Mouse (Mus musculus) layer of hippocampus, postnatal 25 days (tissue): ENCODE results near the gene Vegfa. TPM values are rescaled to one million over a fixed set of nuclear protein-coding genes. Genes with fewer than 3 reads are reported as not detected.

Source experiments
- DNase-seq, 2 experiments: peaks; one replicate each; pipeline ENCODE4 v3.0.0; 2022; ENCODE audit warnings: mixed read lengths in 2 of 2, low spot score in 1 of 2; ENCODE audit errors: extremely low spot score in 1 of 2
- total RNA-seq, 2 experiments: library from RNA; stranded (reverse); gene quantifications; 2 replicates each; pipeline ENCODE4 v1.2.3; 2021

The Vegfa gene
- total RNA-seq, 2 experiments from 2014 or later, result 56.3 to 62.8 TPM

DNA sequence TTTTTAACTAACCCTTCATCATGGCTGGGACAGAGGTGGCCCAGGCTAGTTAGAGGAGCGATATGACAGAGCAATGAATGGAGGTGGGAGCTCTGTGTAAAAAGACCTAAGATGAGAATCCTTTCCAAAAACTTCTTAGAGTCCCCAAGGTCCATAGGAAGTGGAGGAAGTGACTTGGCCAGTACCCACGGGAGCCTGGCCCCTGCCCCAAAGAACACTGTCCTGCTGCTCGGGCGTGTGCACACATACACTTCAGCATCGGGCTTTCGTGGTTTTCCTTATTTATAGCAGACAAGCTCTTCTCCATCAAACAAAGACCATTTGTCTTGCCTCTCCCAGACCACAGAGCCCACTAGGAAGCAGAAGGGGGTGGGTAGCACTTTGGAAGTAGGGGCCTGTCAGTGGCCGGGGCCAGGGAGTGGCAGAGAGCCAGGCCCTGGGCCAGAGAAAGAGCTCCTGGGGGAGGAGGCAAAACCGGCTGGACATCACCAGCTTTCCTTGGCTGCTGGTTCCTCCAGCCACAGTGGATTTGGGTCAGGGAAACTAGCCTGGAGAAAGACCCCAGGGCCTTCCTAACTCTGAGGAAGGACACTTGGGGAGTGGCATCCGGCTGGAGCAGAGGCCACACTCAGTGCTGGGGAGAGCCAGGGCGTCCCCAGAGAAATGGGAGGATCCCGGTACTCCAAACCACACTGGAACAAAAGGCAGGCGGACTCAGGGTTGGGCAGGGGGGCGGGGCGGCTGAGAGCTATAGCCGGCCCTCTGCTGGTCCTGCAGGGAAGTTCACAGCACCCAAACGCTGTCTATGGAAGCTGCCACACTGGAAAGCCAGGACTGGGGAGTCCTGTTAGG, 4.9 kb downstream of the Vegfa start:
- DNase-seq, result peak; percentile 33 to 55

DNA sequence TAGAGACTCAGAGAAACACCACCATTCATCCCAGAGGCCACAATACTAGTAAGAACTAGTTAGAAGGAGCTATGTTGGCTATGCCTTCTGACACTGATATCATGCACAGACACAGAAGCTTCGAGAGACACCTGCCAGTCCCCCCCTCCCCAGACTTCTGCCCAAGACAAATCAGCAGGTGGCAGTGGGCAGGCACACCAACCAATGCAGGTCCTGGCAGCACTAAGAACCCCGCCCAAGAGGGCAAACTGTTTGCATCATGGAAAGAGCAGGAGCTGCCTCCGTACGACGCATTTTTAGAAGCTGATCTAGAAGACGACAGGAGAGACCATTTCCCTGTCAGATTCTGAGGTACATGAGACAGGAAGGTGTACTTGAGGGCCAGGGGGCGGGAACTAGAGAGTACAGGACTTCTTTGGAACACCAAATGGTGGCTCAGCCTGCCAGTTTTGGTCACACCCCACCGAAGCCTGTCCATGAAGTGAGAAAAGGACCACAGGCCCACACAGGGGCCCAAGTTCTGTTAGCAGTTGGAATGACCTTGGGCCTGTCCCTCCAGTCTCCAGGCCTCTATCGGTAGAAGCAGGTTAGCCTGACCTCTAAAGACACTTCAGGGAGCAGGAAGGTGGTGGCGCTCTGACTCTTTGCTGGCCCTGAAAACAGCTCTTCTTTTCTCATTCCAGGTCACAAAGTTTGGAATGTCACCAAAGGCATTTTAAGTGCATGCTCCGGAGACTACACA, 6.1 kb downstream of the Vegfa start:
- DNase-seq, result no peak

DNA sequence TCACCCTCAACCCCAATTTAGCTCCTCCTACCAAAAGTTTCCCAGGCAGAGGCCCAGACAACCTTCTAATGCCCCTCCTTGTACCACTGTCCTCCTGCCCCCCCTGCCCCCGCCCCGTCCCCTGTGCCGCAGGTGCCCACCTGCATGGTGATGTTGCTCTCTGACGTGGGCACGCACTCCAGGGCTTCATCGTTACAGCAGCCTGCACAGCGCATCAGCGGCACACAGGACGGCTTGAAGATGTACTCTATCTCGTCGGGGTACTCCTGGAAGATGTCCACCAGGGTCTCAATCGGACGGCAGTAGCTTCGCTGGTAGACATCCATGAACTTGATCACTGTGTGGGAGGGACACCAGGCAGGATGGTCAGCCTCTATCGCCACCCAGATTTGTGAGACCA, 7.0 kb downstream of the Vegfa start:
- DNase-seq, result no peak

DNA sequence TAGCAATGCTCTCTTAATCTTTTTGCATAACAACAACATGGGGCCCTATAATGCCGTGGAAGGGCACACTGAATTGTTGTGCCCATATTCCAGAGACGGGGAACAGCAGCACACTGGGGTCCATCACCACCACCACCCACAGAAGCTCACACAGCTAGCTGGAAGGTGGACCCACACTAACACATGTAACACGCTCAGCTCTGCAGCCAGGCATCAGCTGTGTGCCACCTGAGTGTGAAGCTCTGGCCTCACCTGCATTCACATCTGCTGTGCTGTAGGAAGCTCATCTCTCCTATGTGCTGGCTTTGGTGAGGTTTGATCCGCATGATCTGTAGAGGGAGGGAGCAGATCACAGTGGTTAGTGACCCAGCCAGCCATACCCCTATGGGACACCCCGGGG, 8.0 kb downstream of the Vegfa start:
- DNase-seq, result no peak

DNA sequence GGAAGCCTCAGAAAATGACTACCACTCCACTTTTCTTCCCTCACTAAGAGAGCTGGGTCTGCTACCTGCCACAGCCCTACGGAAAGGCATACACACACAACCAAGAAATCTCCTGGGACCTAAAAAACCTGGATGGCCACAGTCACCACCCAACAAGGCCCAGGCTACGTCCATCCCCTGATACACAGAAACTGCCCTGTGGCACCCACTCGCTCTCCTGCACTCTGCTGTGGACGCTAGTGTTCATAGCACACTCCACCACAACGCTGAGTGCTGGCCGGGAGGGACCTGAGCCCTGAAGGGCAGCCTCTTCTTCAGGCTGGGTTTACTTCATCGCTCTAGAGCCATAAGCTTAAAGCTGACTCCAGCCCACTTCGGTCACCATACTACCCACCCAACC, 8.6 kb downstream of the Vegfa start:
- DNase-seq, result no peak

DNA sequence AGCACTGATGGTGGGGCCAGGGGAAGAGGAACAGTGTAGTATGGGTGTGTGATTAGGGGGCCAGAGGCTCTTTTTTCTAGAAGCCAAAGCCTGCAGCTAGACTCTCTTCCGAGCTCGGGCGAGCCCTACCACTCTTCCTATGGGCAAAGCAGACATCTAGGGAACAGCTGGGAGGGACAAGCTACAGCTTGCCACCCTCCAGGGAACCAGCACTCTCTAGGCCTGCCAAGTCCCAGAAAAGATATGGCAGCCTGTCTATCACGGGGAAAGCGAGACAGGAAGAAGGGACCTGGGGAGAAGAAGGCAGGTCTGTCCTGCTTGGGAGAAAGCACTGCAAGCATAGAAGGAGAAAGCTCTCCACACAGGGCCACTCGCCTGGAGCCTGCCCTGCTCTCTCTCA, 9.2 kb downstream of the Vegfa start:
- DNase-seq, result no peak

DNA sequence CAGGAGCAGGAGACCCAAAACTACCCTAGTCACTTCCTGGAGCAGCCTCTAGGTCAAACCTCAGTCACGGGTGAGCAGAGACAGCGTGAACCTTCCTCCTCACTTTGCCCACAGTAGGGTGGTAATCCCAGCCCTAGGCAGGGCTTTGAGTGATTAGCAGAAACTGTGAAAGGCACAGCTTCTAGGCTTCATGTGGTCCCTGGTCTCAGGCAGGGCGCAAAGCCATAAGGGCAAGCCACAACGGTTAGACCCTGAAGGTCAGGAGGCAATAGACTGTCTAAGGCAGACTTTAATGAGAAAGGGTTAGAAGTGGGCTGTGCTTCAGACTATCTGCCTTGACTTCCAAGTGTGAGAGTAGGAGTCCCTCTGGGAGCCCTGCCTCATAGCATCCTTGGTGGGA, 9.7 kb downstream of the Vegfa start:
- no peak for DNase-seq

DNA sequence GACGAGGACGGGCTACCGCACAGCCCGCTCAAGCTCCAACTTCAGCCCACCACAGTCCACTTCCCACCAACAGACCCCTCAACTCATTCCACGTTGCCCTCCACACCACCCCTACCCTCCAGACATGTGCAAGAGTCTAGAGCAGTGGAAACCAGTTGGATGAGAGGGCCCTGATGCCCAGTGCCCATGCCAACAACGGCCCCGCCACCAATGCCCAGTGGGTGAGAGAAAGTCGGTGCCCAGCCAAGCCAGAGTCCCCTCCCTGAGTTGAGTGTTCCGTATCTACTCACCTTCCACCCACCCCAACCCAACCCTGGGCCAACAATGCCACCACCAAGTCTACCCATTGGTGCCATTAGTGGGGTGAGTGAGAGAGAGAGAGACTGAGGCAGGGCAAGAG, 10.4 kb downstream of the Vegfa start:
- DNase-seq, result no peak

DNA sequence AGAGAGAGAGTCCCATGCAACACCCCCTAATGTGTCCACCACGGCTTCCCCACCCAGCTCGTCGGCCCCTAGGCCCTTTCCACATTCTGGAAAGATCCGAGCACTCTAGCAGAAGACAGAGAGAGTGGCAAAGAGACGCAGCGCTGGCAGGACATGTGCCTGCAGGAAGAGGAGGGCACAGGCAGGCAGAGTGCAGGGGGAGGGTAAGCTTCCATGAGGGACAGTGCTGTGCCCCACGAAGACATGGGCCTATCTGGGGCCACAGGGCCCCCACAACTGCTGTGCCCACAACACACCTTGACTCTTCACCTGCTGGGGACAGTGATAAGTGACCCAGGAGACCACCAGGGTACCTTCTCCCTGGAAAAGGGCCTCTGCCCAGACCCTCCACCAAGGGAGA, 11.0 kb downstream of the Vegfa start:
- no peak for DNase-seq

DNA sequence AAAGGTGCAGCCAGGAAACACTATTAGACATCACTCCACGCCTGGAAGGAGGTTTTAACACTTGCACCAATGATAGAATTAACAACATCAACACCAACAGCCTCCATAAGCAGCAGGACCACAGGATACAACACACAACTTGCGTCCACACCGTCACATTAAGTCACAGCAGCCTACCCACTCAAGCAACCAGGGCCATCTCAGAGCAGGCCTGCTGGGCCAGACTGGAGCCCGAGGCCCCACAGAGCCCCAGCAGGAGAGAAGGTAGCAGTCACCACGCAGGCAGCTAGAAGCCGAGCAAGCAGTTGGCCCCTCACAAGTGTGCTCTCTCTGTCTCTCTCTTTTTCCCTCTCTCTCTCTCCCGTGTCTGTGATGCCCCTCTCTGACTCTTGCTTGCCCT, 11.6 kb downstream of the Vegfa start:
- no peak for DNase-seq

DNA sequence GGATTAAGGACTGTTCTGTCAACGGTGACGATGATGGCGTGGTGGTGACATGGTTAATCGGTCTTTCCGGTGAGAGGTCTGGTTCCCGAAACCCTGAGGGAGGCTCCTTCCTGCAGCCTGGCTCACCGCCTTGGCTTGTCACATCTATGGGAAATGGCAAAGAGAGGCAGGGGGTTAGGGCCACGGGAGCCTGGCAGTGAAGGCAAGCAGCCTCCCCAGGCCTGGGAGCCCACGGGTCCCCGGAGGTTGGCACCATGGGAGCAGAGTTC, 13.5 kb downstream of the Vegfa start:
- no peak for DNase-seq

DNA sequence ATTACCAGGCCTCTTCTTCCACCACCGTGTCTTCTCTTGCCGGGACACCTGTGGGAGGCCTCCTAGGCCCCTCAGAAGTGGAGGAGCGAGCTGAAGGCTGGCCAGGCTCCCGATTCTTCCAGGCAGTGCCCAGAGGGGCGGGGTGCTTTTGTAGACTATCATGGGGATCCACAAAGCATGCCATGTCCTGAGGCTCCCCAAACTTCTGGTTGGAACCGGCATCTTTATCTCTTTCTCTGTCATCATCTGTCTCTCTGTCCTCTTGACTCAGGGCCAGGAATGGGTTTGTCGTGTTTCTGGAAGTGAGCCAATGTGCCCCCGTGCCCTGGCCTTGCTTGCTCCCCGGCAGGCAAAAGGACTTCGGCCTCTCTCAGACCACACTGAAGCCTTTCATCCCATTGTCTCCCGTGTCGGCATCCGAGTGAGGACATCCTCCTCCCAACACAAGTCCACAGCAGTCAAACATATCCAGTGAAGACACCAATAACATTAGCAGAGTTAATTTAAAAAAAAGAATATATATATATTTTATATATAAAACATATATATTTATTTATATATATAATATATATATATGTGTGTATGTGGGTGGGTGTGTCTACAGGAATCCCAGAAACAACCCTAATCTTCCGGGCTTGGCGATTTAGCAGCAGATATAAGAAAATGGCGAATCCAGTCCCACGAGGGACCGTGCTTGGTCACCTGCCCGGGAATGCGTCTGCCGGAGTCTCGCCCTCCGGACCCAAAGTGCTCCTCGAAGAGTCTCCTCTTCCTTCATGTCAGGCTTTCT, 14.0 kb downstream of the Vegfa start:
- DNase-seq, result no peak

DNA sequence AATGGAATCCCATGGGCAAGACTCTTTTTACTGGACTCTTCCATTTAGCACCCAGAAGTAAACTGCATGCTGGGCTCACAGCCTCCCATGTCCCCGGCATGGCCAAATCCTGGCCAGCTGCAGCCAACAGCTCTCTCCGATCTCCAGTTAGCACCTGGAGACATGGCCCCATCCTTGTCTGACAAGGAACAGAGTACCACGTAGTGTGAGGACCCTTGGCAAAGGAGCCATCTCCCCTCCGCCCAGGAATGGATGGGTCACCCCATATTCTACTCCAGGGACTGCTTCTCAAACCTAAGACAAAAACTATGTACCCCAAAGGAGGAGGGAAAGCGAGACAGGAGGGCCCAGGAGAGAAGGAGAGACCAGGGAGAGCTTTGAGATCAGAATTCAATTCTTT, 15.6 kb downstream of the Vegfa start:
- DNase-seq, result no peak

DNA sequence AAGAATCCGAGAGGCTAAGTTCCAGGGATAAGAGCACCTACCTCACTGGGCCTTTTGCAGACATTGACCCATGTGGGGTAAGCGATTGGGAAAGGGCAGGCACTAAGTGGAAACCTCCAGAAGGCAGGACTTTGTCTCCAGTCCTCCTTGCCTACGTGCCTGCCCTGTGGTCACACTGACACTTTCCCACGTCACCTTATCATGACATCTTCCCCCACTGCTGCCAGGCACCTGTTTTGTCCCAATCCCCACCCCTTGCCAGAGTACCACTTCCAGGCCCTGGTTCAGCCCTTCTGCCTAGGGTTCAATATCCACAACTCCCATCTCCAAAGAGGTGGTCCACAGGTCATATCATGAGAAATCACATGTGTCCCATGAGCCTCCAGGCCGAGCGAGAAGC, 16.2 kb downstream of the Vegfa start:
- no peak for DNase-seq

DNA sequence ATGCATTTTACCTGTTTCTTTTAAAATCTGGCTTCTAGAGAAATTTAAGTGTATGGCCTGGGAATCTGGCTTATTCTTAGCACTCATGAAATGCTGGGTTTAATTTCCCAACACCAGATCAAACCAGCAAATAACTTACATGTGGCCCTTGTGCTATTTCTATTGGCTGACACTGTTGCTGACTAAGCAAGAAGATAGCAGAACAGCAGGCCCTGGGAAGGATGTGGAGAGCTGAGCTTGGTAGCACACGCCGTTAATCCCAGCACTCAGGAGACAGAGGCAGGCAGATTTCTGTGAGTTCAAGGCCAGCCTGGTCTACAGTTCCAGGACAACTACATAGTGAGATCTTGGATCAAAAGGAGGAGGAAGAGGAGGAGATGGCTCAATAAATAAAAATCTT, 17.2 kb downstream of the Vegfa start:
- no peak for DNase-seq

DNA sequence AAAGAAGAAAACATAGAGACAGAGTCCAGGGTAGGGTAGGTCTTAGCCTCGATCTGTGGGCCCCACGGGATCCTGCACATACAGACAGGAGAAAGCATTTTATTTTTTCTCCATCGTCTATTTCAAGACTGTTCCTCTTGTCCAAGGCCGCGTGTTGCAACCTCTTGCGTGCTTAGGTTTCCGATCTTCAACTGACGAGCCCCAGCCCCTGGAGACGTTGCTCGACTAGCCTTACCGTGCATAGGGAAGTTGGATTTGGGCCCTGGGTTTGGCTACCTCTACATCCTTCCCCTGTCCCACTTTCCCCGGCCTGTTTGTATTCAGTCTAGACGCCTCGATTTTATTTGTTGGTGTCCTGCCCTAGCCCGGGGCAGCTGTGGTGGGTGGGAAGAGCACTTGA, 18.6 kb downstream of the Vegfa start:
- no peak for DNase-seq

DNA sequence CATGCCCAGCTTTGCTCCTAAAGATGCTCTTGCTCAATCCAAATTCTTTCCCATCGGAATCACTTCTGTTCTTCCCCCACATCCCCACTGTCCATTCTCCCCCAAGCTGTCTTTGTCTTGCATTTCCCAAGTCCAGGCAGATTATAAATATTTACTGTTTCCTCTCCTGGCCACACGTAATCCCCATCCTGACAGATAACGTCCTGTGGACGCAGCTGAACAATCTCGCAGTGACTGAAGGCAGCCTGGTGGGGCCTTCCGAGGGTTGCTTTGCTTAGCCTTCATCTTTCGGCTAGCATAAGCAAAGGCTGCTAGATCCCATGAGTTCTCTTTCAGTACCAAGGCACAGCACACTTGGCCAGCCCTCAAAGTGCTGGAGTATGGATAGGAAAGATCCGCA, 20.0 kb downstream of the Vegfa start:
- no peak for DNase-seq

DNA sequence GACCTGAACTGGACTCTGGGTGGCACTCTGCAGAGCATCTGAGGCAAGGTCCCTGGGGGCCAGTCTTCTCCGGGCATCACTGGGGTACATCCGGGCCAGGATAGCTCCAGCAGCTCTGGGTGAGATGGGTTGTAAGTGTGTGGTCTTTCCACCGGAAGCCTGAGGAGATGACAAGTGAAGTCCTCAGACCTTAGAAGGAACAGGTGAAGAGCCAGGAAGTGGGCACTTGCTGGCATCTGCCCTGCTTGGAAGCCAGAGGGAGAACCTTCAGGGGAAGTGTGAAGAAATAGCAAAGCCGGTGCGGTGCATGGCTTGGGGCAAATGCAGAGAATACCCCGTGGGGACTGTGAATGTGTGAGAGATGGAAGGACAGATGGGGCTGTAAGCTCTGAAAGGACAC, 21.7 kb downstream of the Vegfa start:
- no peak for DNase-seq

DNA sequence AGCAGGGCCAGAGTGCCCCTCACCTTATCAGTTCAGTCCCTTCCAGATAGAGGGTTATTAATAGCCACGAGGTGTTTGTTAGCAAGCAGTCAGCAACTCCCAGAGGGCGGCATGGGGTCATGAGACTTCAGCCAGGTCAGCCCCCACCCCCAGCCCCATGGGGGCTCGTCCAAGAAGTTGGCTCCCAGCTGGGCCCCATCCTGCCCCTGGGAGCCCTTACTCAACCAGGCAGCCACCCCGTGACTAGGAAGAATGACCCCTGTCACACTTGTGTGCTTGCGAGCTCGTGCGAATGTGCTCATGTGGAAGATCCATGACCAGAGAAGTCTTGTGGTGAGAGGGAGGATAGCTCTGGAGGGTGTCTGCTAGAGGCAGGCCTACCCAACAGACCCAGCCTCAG, 23.0 kb downstream of the Vegfa start:
- no peak for DNase-seq

DNA sequence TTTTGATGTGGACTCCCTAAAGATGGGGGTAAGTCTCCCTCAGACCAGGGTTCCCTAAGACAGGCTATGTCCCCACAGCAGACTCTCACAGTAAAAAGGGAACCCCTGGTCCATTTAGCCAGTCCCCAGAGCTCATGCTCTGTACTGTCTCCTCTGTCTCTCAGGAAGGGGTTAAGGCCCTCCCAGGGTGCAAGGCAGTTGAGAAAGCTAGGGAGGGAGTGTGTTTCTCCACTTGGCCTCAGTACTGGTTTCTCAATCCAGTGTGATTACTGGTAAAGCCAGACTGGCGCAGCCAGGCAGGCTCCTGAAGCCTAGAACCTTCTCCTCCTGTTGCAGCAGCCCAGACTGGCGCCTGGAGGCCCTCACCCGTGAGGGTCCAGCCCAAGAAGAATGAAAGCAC, 26.7 kb downstream of the Vegfa start:
- DNase-seq, result no peak

DNA sequence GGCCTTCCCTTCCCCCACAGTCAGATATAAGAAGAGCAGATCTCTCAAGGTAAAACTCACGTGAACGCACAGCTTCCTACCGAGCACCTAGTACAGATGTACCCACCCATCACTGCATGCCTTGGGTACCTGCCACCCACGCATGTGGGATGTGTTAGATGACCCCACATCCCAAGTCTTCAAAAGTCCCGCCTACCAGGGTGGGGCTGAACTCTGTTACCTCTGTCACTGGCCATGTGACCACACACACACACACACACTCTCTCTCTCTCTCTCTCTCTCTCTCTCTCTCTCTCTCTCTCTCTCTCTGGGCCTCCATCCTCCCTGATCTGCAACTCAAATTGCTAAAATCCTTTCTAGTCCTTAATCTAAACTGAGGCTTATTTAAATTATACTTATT, 27.7 kb downstream of the Vegfa start:
- DNase-seq, result no peak
